Mouse (Mus musculus) lung, embryonic 16.5 days (tissue): ENCODE measurements at regions not wholly inside any gene's neighbourhood (a gene's known extent, or its start where the extent isn't known, plus 50 kb on each side); places are given as distances from the start of the nearest gene placed in this dataset.
A peak's percentile ranks its signal among the peaks of the same experiment; 100 is the strongest.

Source experiments
- ATAC-seq: fragments of 200-750 bp; cut with Nextera tagmentation; 2 replicates; pipeline ENCODE4 v1.8.0; 2017; ENCODE audit warnings: low read depth, mild to moderate bottlenecking, moderate library complexity
- H3K27ac ChIP-seq: fragments of 300-500 bp; sonication (generic); 2 replicates; pipeline ENCODE4 v1.5.1; 2014; ENCODE audit warnings: mild to moderate bottlenecking, control low read depth, low read length
- H3K27me3 ChIP-seq: fragments of 300-500 bp; sonication (generic); 2 replicates; pipeline ENCODE4 v1.6.1; 2014; ENCODE audit warnings: low read depth, low read length, mixed read lengths; ENCODE audit not compliant: control insufficient read depth, insufficient read depth
- H3K36me3 ChIP-seq: fragments of 300-500 bp; sonication (generic); 2 replicates; pipeline ENCODE4 v1.6.1; 2014; ENCODE audit warnings: low read length; ENCODE audit not compliant: control insufficient read depth, insufficient read depth
- H3K4me1 ChIP-seq: fragments of 300-500 bp; sonication (generic); replicated peaks from 2 replicates; pipeline ENCODE4 v1.6.1; 2014; ENCODE audit warnings: low read length, mixed read lengths; ENCODE audit not compliant: control insufficient read depth, insufficient read depth
- H3K4me2 ChIP-seq: fragments of 300-500 bp; sonication (generic); 2 replicates; pipeline ENCODE4 v1.6.1; 2014; ENCODE audit warnings: low read depth, low read length, control low read depth
- H3K4me3 ChIP-seq: fragments of 300-500 bp; sonication (generic); 2 replicates; pipeline ENCODE4 v1.5.1; 2014; ENCODE audit warnings: mild to moderate bottlenecking, low read length, control low read depth
- H3K9ac ChIP-seq: fragments of 300-500 bp; sonication (generic); 2 replicates; pipeline ENCODE4 v1.6.1; 2014; ENCODE audit warnings: low read length, control low read depth
- H3K9me3 ChIP-seq: fragments of 300-500 bp; sonication (generic); 2 replicates; pipeline ENCODE4 v1.6.1; 2016; ENCODE audit warnings: low read length; ENCODE audit not compliant: control insufficient read depth
- WGBS: fragments of 180-500 bp; shearing (Covaris S2); extraction: QIAGEN DNeasy Blood & Tissue Kit; methylation state at CpG from one replicate; pipeline ENCODE4 v1.1.7; 2014; 5-methylcytosine and 5-hydroxymethylcytosine counted together

GRCm38 (mm10) chr8:97477098-97477457, 1588.7 kb upstream of the Got2 start:
- H3K4me1 ChIP-seq, result no peaks in the 10 kb centered on the region; the same call in 1 of the 2 replicates
- H3K27me3 ChIP-seq, result no peaks in the 10 kb centered on the region
- no peak overlapping the region for H3K4me2 ChIP-seq
- no peaks in the 10 kb centered on the region for H3K36me3 ChIP-seq
- no peak overlapping the region for H3K9ac ChIP-seq
- H3K4me3 ChIP-seq, result no peak overlapping the region
- WGBS, result 49% methylated on average over 2 of the region's 2 CpGs
- H3K9me3 ChIP-seq, result no peaks in the 10 kb centered on the region
- ATAC-seq, result no peak
- H3K27ac ChIP-seq, result no peak overlapping the region

GRCm38 (mm10) chr8:97476430-97477097, 1588.2 kb upstream of the Got2 start:
- Histone ChIP-seq H3K9ac (no peak overlapping the region), H3K4me2 (no peak overlapping the region), H3K36me3 (no peaks in the 10 kb centered on the region), H3K27me3 (no peaks in the 10 kb centered on the region), H3K4me1 (no peaks in the 10 kb centered on the region; the same call in 1 of the 2 replicates), H3K9me3 (no peaks in the 10 kb centered on the region), H3K27ac (no peak overlapping the region), H3K4me3 (no peak overlapping the region)
- no peak for ATAC-seq
- 83% methylated on average over 7 of the region's 7 CpGs for WGBS

- no peaks in the 10 kb centered on the region for H3K9me3 ChIP-seq
- no peaks in the 10 kb centered on the region for H3K36me3 ChIP-seq
- no peaks in the 10 kb centered on the region; the same call in 1 of the 2 replicates for H3K4me1 ChIP-seq
- no peak overlapping the region for H3K27ac ChIP-seq
- H3K4me3 ChIP-seq, result no peak overlapping the region
- no peak overlapping the region for H3K4me2 ChIP-seq
- no peak for ATAC-seq
- no peak overlapping the region for H3K9ac ChIP-seq
- 51% methylated on average over 3 of the region's 3 CpGs for WGBS
- no peaks in the 10 kb centered on the region for H3K27me3 ChIP-seq
Measured at GRCm38 (mm10) chr8:97473326-97473725, 1585.0 kb upstream of the Got2 start.

- H3K36me3 ChIP-seq, result no peaks in the 10 kb centered on the region
- H3K9ac ChIP-seq, result no peak overlapping the region
- H3K4me2 ChIP-seq, result no peak overlapping the region
- H3K4me1 ChIP-seq, result no peaks in the 10 kb centered on the region
- no peak overlapping the region for H3K4me3 ChIP-seq
- ATAC-seq, result no peak
- H3K27ac ChIP-seq, result no peak overlapping the region
- no peaks in the 10 kb centered on the region for H3K27me3 ChIP-seq
- no peaks in the 10 kb centered on the region for H3K9me3 ChIP-seq
Measured at GRCm38 (mm10) chr8:97461478-97461877, 1573.1 kb upstream of the Got2 start.

GRCm38 (mm10) chr8:97447696-97448095, 1559.3 kb upstream of the Got2 start:
- Histone ChIP-seq H3K27ac (no peak overlapping the region), H3K4me3 (no peak overlapping the region), H3K4me1 (no peaks in the 10 kb centered on the region), H3K9me3 (no peaks in the 10 kb centered on the region), H3K4me2 (no peak overlapping the region), H3K36me3 (no peaks in the 10 kb centered on the region), H3K9ac (no peak overlapping the region), H3K27me3 (no peaks in the 10 kb centered on the region)
- WGBS, result 77% methylated on average over 8 of the region's 8 CpGs
- no peak for ATAC-seq

- 19% methylated on average over 1 of the region's 1 CpGs for WGBS
- Histone ChIP-seq H3K4me1 (no peaks in the 10 kb centered on the region), H3K9ac (no peak overlapping the region), H3K27me3 (no peaks in the 10 kb centered on the region), H3K4me3 (no peak overlapping the region), H3K9me3 (no peaks in the 10 kb centered on the region), H3K4me2 (no peak overlapping the region), H3K36me3 (no peaks in the 10 kb centered on the region), H3K27ac (no peak overlapping the region)
- 0 out of 2 replicates have a peak, but pooled peaks have one; percentile 23 for ATAC-seq
Measured at GRCm38 (mm10) chr8:97441483-97441882, 1553.1 kb upstream of the Got2 start.

GRCm38 (mm10) chr8:97433584-97433983, 1545.2 kb upstream of the Got2 start:
- no peaks in the 10 kb centered on the region for H3K36me3 ChIP-seq
- no peaks in the 10 kb centered on the region for H3K4me1 ChIP-seq
- ATAC-seq, result no peak
- H3K27ac ChIP-seq, result no peak overlapping the region
- 60% methylated on average over 5 of the region's 5 CpGs for WGBS
- no peak overlapping the region for H3K4me2 ChIP-seq
- no peaks in the 10 kb centered on the region for H3K27me3 ChIP-seq
- no peak overlapping the region for H3K9ac ChIP-seq
- H3K4me3 ChIP-seq, result no peak overlapping the region
- H3K9me3 ChIP-seq, result no peaks in the 10 kb centered on the region

- no peak overlapping the region for H3K4me2 ChIP-seq
- no peaks in the 10 kb centered on the region for H3K27me3 ChIP-seq
- ATAC-seq, result no peak
- no peak overlapping the region for H3K27ac ChIP-seq
- 38% methylated on average over 4 of the region's 4 CpGs for WGBS
- no peaks in the 10 kb centered on the region for H3K9me3 ChIP-seq
- H3K9ac ChIP-seq, result no peak overlapping the region
- H3K4me3 ChIP-seq, result no peak overlapping the region
- H3K4me1 ChIP-seq, result no peaks in the 10 kb centered on the region
- H3K36me3 ChIP-seq, result no peaks in the 10 kb centered on the region
Measured at GRCm38 (mm10) chr8:97431467-97431866, 1543.1 kb upstream of the Got2 start.

- Histone ChIP-seq H3K4me1 (no peaks in the 10 kb centered on the region), H3K4me2 (no peak overlapping the region), H3K27me3 (no peaks in the 10 kb centered on the region), H3K36me3 (no peaks in the 10 kb centered on the region), H3K9ac (no peak overlapping the region), H3K4me3 (no peak overlapping the region), H3K9me3 (no peaks in the 10 kb centered on the region), H3K27ac (no peak overlapping the region)
- 42% methylated on average over 1 of the region's 1 CpGs for WGBS
- no peak for ATAC-seq
Measured at GRCm38 (mm10) chr8:97422331-97422730, 1534.0 kb upstream of the Got2 start.

GRCm38 (mm10) chr8:97414742-97415141, 1526.4 kb upstream of the Got2 start:
- no peak overlapping the region for H3K27ac ChIP-seq
- no peaks in the 10 kb centered on the region for H3K4me1 ChIP-seq
- H3K4me2 ChIP-seq, result no peak overlapping the region
- ATAC-seq, result no peak
- no peaks in the 10 kb centered on the region for H3K9me3 ChIP-seq
- no peaks in the 10 kb centered on the region for H3K36me3 ChIP-seq
- WGBS, result 73% methylated on average over 1 of the region's 1 CpGs
- H3K9ac ChIP-seq, result no peak overlapping the region
- no peaks in the 10 kb centered on the region for H3K27me3 ChIP-seq
- H3K4me3 ChIP-seq, result no peak overlapping the region
